Mouse (Mus musculus): Measurements from ENCODE around the gene Bglap2.
"Not testable (repeated sequence)": the region's sequence is repeated elsewhere in the genome, so short reads cannot be mapped to it uniquely, and the experiment has no call there.

Gene Bglap2

GRCm38 (mm10) chr3:88378599-88378998 is at the start of gene Bglap2:
TSS of gene Bglap2 (minus strand) at chr3:88378699.
- DNase-seq: not testable (repeated sequence)

DNA sequence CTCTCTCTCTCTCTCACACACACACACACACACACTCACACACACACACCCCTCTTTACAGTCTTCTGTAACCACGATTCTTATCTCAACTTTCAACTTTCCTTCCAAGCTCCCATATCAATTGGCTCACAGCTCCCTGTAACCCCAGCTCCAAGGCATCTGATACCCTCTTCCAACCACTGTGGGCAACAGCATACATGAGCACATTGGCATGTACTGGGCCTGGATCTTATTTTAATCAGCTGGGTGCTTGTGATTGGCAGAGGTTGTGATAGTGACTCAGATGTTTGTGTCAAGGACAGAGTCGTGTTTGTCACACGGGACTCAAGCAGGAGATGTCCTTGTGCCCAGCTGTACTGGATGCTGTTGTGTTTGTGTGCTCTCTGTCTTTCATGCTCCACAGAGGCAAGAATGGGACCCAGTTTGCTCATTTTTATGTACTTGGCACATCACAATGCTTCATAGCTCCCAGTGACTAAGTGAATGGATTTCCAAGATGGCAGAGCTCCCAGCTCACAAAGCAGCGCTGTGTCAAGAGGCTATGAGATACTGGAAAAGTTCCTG is 48.9 kb upstream of the Bglap2 start:
- DNase-seq: no peak

DNA sequence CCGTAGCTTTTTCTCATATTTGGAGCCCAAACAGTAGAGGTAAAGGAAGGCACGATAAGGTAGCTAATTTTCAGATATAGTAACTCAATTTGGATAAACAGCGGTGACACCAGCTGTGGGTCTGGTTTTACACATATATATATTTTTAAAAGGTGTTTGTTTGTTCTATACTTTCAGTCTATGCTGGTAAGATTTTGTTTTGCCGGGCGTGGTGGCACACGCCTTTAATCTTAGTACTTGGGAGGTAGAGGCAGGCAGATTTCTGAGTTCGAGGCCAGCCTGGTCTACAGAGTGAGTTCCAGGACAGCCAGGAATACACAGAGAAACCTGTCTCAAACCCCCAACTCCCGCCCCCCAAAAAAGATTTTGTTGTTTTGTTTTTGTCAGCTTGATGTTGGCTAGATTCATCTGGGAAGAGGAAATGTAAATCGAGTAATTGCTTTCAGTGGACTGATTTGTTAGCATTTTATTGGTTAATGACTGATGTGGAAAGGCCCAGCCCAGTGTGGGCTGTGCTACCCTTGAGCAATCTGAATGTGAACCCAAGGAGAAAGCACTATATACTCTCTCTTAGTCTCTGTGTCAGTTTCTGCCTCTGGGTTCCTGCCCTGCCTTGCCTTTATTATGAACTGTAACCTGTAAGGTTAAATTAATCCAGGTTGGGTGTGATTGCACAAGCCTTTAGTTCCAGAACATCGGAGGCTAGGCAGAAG is 47.4 kb upstream of the Bglap2 start:
- DNase-seq: no peak

GRCm38 (mm10) chr3:88425330-88425689 is 46.8 kb upstream of the Bglap2 start:
- no peak for DNase-seq

DNA sequence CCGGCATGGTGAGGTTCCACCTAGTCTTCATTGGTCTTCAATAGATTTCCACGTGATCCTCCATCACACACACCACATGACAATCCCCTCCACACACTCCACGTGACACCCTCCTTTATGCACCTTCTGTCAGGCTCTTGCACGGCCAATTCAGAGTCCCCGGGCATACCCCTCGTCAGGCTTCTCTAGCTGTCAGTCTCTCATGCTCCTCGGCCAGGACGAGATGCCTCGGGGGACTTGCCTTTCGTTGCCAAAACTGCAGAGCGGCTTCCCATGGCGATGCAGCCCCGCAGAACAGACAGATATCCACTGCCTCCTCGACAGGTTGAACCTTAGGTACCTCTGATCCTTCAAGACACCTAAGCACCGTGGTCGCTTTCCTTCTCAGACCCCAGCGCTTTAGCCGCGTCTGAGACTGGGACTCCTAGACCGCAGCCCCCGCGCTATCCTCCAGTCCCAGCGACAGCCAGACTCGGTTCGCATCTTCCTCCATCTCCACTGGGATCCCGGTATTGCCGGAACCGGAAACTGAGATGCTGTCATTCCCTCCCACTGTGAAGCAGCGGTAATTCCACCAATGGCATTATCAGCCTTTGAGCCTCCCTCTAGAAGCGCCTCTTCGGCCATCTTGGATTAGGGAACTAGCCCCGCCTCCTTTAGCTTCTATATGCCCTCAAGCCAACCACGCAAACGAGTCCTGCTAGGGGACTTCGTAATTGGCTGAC is 46.3 kb upstream of the Bglap2 start, which contains the start of gene Slc25a44:
Slc25a44 (minus strand) TSS at position 535 of the 725 bp plus-strand sequence.
- peak; percentile 97 for DNase-seq

- peak; percentile 56 for DNase-seq
These were observed 43.7 kb upstream of the Bglap2 start for GRCm38 (mm10) chr3:88422020-88422720.

GRCm38 (mm10) chr3:88420771-88421170 is 42.3 kb upstream of the Bglap2 start:
- DNase-seq: no peak

- no peak for DNase-seq
These were observed 39.5 kb upstream of the Bglap2 start for GRCm38 (mm10) chr3:88418016-88418415.

DNA sequence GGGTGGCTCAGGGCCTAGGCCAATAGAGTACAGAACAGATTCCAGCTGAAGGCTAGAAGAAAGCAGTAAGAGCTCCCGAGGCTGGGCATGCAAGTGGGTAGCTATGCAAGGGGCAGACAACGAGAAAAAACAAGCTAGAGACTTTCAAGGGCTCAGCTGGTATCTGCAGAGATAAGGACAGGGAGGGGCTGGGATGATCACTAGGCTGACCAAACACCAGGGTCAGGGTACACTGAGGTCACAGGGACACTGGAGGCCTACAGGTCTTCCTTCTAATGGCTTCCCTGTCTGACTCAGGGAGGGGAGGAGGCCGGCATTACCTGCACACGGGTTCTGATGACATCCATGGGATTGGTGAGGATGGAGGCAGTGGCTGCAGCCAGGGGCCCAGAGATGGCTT is 37.2 kb upstream of the Bglap2 start:
- no peak for DNase-seq

DNA sequence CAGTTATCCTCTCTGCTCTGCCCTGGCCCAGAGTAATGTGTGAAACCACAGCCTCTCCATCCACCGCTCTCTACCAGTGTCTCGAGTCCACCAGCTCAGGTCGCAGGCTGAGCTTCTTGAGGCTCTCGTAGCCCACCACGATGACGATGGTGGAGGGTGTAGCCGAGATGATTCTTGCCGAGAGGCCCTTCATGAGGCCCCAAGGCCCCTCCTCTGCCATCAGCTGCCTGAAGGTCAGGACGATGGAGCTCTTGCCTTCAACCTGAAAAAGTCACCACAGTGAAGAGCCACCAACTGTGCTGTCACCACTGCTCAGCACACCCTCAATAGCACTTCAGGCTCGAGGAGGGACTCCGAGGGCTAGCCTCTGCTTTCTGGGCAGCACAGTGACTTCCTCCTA is 34.1 kb upstream of the Bglap2 start:
- DNase-seq: no peak

DNA sequence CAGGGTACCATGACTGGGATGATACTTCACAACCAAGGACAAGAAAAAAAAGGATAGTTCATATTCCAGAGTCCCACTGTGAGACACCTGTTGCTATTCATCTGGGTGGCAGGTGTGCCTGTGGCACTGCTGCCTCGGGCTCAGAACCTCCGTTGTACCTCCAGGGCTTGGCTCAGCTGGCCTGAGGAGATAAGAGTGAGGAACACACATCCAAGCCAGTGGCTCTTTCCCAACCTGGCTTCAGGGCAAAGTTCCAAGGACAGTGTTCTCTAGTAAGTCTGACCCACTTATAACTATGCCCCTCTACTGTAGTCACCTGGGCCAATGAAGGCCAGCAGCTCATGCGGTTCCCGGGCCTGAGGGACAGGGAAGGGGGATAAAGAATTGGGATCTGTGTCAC is 33.2 kb upstream of the Bglap2 start:
- DNase-seq: no peak

DNA sequence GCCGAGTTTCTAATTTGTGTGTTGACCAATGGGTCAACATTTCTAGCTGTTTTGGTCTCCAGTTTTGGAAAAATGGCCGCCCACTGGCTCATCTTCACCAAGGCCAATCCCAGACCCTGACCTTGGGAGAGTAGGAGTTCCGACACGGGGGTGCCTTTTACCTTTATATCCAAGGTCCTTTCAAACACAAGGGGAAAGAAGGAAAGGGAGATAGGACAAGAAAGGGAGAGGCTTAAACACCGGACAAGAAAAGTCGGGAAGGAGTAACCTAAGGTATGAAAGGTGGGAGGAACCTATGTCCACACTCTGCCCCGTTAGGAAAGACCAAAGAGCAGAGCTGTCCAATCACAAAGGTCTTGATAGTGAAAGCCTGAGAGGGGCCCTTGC is 32.1 kb upstream of the Bglap2 start:
- no peak for DNase-seq

GRCm38 (mm10) chr3:88409741-88410644 is 31.5 kb upstream of the Bglap2 start, which contains the start of gene Pmf1:
TSS of gene Pmf1 (minus strand) at chr3:88410331.
- DNase-seq: peak; percentile 92

GRCm38 (mm10) chr3:88408953-88409352 is 30.5 kb upstream of the Bglap2 start:
- DNase-seq: no peak

GRCm38 (mm10) chr3:88407529-88407928 is 29.0 kb upstream of the Bglap2 start:
- DNase-seq: no peak

DNA sequence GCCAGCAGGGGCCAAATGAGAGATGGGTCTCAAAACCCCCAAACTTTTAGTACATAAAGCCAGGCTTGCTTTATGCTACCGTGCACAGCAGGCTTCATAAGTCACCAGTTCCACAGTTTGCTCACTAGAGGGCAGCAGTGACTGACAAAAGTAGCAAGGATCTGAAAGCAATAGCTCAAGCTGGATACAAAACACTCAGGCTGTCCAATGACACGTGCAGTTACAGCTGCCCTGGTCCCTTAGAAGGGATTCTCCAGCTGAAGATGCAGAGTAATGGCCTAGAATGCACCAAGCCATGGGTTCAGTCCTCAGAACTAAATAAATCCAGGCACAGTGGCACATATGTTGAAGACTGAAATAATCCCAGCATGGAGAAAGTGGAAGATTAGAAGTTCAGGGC is 28.6 kb upstream of the Bglap2 start:
- DNase-seq: peak; percentile 74

- DNase-seq: no peak
These were observed 25.2 kb upstream of the Bglap2 start for GRCm38 (mm10) chr3:88403522-88404230.

DNA sequence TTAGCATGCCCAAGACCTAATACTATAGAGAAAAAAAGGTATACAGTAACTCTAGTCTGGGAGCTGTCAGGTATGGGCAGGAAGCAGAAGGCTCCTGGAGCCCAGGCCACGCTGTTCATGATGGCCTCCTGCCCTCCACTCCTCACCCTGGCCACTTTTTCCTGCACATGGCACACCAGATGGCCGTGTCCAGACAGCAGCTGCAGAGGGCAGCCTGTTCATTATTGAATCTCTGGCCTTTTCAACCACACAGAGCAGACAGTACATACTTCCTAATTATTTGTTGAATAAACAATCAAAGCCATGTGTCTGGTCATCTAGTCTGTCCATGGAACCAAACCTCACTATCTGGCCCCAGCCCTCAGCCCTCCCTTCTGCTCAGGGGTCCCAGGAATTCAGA is 20.2 kb upstream of the Bglap2 start:
- no peak for DNase-seq

DNA sequence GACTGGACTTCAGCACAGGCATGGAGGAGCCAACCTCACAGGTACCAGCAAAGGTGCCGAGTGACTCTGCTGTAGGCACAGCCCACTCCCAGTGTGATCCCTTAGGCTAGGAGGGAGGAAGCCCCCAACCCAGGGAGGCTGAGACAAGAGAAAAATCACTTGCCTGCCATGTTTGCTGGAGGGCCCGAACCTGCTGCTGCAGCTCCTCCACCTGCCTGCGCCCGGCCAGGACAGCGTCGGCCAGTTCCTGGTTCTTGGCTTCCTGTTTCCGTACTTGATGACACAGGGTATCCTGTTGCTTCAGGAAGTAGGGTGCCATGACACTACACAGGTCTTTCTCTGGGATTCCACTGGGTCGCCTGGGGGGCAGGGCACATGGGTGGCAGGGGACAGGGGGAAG is 17.2 kb upstream of the Bglap2 start:
- no peak for DNase-seq

DNA sequence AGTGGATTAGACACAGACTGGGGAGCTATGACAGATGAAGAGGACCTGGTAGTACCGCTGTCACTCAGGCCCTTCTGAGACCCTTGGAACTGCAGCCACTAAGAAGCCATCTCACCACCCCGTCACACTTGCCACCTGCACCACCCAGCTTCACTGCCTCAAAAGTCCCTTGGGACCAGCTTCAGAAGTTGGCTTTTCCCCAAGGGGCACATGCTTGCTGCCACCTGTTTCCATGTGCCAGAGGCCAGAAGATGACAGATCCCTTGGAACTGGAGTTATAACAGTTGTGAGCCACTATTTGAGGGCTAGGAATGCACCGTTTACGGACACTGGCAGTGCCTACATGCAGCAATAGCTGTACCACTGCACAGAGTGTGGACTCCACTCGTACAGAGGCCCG is 16.8 kb upstream of the Bglap2 start:
- no peak for DNase-seq

- no peak for DNase-seq
These were observed 15.4 kb upstream of the Bglap2 start for GRCm38 (mm10) chr3:88393776-88394375.

Measured in right cerebral cortex, adult 18-20 months (tissue).